Mouse (Mus musculus): ENCODE results near the gene Ankrd66.

Gene Ankrd66

DNA sequence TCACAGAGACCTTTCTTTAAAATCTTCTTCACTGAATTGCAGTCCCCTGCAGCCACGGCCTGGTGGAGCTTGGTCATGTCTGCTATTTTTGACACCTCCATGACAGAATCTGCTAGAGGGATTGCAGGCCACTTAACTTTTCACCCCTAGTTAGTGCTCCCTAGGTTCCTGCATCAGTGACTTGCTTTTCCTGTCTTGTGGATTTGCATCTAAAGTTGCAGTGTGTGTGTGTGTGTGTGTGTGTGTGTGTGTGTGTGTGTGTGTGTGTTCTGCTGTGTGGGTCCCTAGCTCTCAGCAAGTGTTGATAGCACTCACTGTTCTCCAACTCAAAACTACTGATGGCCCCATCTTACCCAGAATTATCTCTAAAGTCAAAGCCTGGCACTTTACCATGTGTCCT lies at the start of gene Ankrd66:
TSS of gene Ankrd66 (minus strand) at position 101 of the 400 bp plus-strand sequence.
- DNase-seq (ENCODE audit: low read depth) = no peak

DNA sequence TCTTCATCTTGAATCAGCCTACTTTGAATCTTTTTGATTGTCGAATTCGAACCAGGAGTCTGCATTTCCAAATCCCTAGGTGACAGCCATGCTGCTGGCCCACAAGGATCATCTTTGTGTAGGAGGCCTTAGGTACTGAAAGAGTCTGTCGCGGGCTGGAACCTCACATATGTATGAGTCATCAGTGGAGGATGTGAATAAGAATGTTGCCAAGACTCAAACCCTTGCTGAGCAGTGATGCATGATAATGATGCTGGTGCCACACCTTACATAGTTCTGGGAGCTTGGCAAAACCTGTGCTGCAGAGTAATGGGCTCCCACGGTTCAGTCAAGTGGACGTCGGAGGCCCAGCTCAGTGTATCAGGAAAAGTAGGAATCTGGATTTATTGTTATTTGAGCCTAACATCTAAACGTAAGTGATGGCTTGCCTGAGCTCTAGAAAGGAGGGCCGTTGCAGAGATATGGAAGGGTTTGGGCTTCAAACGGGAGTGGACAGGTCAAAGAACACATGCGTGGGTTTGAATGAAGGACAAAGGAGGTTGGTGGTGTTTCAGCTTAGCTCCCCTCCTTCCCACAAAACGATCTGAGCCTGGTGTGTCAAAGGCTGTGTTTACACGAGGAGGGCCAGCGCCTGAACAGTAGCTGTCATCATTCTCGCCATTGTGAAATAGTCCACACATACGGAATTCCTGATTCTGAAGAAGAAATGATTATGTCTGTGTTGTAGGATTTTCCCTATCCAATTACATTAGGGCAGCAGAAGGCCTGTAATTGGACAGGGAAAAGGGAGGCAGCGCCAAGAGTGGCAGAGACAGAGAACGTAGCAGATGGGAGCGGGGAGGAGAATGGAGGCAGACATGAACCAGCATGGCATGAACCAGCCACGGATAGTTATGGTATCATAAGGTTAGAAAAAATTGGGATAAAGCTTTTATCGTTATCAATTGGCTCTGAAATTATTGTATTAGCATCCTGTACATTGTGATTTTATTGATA lies 49.2 kb upstream of the Ankrd66 start:
- DNase-seq (ENCODE audit: low read depth) = no peak

DNA sequence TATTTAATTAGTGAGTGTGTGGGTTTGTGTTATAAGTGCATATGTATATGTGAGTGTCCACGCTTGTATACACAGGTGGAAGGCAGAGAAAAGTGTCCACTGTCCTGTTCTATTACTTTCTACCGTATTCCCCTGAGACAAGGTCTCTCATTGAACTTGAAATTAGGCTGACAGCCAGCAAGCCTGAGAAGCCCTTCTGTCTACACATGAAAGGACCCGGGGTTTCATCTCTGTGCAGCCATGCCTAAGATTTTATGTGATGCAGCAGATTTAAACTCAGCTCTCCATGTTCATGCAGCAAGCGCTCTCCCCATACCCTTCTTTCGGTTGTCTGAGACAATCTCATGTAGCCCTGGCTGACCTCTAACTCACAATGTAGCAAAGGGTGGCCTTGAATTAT lies 47.1 kb upstream of the Ankrd66 start:
- no peak for DNase-seq (ENCODE audit: low read depth)

DNA sequence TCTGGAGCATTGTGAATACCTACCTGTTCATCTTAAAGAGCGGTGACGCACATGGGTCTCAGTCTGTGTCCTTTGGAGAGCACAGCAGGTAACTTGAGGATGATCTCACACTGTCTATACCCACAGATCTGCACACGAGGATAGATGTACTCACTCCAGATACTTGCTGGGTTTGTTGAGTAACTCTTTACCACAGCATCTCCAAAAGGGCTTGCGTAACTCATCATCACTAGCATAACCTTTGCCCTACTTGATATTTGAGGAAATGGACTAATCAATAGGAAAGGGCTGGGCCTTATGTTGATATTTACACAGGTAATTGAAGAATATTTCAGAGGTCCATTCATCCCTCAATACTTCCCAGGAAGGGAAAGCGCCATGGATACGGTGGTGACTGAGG lies 46.3 kb upstream of the Ankrd66 start:
- no peak for DNase-seq (ENCODE audit: low read depth)

DNA sequence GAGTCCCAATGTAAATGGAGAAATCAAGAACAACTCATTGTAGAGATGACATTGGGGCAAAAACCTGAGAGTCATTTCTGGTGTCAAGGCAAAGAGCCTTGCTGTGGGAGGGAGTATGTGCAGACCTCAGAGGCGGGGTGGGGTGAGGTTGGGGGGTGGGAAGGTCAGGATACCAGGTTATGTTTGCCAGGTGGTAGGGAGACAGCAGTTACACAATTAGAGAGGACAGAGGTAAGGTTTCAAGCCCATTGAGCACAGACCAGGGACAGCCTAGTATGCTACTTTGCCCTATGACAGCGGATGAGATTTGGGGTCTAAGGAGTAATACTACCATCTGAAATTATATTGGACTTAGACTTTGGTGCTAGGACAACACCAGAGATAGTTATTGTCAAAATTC lies 43.8 kb upstream of the Ankrd66 start:
- no peak for DNase-seq (ENCODE audit: low read depth)

DNA sequence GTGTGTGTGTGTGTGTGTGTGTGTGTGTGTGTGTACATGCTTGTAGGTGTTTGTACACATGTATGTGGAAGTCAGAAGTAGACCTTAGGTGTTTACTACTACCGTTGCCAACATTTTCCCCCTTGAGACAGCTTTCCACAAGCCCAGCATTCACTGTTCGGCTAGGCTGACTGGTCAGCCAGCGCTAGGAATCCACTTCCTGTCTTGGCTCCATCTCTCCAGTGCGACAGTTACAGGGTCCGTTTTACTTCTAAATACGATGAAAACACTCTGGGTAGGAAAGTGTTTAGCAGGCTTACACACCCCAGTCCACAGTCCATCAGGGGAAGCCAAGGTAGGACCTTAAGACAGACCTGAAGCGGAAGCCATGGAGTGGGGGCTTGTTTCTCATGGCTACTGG lies 41.3 kb upstream of the Ankrd66 start:
- no peak for DNase-seq (ENCODE audit: low read depth)

DNA sequence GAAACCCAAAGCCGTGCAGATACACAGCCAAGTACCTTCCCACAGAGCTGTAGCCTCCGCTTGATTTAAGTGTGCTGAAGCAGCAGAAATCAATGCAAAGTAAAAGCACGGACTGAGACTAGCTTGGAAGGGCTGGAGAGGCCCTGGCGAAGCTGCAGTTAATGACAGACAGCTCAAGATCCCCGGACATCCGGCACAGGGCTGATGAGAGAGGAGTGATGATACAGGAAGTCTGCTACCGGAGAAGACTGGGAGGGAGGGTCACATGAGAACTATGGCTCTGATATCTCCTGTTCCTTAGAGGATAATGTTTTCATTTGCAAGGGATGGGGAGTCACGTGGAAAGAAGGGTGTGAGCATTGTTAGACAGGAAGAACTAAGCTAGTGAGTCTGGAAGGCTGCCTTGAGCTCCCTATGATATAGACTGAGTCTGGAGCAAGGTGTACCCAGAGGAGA lies 37.6 kb upstream of the Ankrd66 start:
- no peak for DNase-seq (ENCODE audit: low read depth)

DNA sequence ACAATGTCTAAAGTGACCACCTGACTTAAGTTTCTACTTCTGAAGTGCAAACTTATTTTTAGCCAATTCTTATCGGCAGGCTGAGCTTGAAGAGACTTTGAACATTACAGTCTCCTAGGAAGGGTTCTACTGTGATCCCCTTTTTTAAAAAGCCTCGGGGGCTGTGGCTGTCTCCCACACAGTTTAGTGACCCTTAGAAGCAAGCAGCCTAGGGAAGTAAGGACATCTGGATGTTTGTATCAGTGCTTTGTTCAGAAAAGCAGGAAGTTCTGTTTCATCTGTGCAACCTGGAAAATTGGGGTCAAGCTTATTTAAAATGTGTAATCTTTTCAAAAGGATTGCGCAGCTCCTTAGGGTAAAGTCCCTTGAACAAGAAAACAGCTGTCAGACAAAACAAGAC lies 37.0 kb upstream of the Ankrd66 start:
- no peak for DNase-seq (ENCODE audit: low read depth)

DNA sequence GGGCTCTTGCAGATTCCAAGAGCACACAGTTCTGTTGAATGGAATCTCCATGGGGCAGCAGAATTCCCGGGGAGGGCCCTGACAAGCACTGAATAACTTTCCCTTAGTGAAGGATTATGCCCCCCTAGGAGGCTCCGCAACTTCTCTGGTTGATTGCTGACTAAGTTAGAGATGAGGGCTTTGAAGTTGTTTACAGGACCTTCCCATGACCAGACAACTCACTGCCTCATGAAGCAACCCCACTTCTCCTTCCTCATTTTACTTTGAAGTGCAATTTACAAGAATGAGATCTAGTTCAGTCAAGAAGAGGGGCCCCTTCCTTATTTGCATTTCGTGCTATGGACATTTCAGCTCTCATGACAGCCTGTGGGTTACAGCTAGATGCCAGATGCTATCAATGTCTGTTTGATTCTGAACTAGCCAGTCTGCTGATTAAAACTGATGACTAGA lies 30.2 kb upstream of the Ankrd66 start:
- DNase-seq (ENCODE audit: low read depth) = no peak

DNA sequence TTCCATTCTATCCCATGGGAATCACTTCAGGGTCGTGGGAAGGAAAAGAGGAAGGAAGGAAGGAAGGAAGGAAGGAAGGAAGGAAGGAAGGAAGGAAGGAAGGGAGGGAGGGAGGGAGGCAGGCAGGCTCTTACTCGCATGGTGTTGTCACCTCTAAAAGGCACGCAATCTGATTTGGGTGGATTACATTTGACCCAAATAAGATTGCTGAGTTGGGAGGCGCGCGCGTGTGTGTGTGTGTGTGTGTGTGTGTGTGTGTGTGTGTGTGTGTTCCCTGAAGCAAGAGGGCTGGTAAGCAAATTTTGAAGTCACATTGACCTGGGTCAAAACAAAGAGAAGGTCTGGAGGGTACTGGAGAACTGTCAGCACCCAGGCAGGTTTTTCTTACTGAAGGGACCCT lies 25.8 kb upstream of the Ankrd66 start:
- no peak for DNase-seq (ENCODE audit: low read depth)

DNA sequence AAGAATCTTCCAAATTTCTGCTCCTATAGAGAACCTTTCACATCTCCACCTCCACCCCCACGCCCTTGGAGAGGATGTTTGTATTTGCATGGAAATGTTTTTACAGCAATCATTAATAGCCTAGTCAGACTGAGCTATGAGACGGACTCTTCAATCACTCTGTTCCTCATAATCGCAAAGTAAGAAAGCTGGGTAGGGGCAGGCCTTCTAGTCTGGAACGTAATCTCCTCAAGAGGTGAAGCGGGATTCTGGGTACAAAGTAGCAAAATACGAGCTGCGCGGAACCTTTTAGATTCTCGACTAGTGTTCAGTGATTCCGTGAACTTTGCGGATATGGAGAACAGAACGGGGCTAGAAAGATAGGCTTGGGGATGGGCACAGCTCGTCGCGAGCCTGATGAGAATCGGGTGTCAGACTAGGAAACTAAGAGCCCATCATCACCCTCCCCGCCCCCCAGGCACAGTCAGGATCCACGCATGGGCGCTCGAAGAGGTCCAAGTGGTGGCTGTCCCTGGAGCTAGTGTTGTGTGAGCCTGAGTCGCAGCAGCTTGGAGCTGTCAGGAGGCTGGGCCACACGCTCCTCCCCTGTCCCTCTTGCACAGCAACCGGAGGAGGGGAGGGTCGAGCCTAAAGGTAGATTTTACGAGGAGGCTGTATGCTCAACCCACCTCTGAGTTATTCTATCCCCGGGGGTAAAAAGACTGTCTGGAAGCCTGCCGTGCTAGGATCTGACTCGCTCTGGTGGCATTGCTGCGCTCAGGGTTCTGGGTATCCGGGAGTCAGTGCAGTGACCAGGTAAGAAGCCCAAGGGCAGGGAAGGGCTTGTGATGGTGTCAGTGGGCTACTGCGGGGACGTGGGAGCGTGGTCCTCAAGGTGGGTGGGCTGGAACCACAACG lies 24.8 kb upstream of the Ankrd66 start, which contains the start of gene Pla2g7:
TSS of gene Pla2g7 (plus strand) at position 107 of the 897 bp plus-strand sequence.
- no peak for DNase-seq (ENCODE audit: low read depth)

DNA sequence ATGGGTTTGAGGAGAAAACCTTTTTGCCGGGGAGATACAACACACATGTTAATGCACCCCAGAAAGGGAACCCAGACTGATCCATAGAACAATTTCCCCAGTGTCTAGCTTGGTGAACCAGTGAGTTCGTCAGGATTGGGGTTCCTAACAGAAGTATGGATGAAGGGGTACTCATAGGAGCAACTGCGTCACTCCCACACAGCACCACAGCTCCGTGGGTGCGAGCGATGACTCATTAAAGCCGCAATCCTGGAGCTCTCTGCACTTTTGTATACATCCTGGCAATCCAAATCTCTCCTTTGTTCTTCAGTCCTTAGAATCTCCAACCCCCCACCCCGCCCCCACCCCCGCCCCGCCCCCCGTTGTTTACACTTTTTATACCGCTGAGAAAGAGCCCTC lies 24.2 kb upstream of the Ankrd66 start:
- DNase-seq (ENCODE audit: low read depth) = no peak

DNA sequence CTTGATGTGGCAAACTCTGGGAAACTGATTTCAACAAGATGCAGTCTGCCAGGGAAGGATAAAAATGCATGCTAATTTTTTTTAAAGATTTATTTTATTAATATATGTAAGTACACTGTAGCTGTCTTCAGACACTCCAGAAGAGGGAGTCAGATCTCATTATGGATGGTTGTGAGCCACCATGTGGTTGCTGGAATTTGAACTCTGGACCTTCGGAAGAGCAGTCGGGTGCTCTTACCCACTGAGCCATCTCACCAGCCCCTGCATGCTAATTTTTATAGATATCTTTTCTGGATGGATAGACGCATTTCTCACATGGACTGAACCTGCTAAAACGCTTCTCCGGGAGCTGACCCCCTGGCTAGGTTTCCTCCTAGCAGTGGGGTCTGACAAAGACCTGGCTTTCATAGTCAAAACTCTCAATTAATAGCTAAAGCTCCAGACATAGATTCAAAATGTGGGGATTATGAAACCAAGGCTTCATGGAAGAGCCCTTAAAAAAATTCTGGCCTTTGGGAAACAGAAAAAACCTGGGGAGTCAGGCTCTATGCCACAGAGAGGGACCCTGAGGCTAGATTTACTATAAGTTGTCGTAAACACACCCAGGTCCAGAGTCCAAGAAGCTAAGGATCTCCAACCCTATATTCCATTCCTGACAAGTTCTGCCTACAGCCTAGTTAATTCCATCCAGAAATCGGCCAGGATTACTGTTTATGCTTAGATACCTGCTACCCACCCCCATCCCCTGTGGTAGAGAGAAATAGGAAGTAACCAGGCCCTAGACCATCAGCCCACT lies 20.0 kb upstream of the Ankrd66 start:
- DNase-seq (ENCODE audit: low read depth) = no peak

DNA sequence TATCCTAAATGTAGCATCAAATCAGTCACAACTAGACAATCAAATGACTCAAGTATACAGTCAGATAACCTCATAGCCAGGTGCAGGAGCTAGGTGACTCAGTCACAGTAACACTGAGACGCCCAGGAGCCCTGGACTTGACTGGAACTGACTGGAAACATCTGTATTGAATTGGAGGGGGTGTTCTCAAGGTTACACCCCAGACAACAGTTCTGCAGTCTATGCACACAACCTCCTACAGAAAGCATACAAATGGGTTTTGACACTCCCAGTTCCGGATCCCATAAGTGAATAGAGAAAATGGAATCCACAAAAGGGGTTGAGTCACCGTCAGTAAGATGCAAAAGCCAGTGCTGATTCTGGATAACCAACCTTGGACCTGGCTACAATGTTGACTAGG lies 15.2 kb upstream of the Ankrd66 start:
- DNase-seq (ENCODE audit: low read depth) = no peak

DNA sequence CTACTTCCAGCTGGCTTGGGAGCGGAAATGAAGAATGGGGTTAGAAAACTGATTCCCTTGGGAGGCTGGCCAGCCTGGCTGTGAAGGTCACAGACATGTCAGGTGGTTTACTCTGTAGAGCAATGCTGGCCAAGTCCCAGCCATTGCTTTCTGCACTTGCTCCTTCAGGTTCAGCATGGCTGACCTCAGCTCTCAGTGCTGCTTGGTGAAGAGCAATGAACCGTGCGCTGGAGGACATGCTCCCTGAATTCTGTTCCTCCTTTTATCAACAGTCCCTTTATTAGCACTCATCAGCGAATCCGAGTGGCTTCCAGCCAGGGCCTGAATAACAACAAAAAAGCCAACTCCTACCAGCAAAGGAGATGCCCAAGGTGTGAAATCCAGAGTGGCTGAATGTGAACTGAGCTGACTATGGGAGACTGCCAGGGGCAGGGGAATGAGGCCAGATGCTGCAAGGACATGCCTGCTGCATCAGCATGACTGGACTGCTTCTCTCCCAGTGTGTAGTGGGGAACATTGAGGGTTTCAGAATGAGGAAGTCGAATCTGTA lies 14.2 kb upstream of the Ankrd66 start:
- DNase-seq (ENCODE audit: low read depth) = no peak

DNA sequence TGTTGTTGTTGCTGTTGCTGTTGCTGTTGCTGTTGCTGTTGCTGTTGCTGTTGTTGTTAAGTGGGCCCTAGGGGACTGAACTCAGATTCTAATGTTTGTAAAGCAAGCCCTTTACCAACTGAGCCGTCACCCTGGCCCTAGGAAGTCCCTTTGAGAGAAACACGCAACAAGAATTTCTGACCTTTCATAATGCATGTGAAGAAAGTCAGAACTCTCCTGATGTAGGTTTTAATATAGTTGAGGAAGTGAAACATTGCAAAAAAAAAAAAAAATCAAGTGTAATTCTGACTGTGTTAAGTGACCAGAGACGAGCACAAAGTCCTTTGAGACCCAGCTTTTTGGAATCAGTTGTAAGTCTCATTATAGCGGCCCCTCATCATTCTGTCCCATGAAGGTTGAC lies 13.7 kb upstream of the Ankrd66 start:
- no peak for DNase-seq (ENCODE audit: low read depth)

DNA sequence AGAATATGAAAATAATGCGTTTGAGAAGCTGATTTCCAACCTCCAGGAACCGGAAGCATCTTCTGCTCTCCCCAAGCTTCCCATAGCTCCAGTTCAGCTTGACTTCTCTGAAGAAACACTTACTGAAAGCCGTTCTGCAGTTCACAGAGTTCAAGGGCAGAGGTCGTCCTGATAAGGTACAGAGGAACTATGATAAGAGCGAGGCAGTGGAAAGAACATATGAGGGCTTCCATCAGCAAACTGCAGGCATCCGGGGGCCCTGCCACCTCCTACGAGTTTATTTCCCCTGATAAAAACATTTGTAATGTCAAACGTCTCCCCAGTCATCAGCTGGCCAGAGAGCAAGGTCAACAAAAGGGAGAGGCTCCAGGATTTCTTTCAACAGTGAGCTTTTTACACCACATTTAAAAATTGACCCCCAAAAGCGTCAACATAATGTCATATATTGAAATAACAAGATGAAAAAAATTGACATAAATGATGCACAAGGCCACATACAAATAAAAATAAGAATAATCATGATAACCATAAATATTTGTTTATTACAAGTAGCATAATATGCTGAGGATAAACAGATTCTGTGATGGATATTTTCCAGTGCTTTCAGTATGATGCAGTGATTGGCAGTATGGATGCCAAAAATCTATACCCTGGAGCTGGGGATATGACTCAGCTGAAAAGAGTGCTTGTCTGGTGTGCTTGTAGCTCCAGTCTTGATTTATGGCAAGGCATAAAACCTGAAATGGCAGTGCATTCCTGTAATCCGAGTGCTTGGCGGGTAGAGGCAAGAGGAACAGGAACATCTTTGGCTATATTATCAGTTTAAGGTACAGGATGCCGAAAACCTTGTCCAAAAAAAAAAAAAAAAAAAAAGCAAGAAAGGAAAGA lies 11.3 kb upstream of the Ankrd66 start:
- no peak for DNase-seq (ENCODE audit: low read depth)

DNA sequence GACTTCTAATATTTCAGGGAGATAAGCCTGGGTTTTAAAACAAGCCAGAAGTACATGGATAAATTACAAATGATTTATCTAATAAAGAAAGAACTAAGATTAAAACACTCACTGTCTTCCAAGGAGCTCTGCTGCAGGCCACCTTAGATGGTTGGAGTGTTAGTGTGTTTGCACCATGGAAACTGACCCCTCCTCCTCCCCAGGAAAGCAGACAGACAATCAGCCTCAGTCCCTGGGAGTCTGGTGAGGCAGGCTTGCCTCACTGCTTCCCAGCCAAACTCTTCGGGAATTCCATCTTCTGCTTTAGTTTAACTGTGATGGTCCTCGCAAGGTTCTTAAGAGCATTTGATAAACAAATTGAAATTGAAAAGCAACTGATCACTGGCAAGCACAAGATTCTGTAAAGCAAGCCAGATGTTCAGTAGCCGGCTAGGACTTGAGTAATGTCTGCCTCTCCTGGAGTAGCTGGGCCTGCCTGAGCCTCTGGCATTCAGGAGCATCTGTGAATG lies 7.7 kb upstream of the Ankrd66 start:
- no peak for DNase-seq (ENCODE audit: low read depth)

DNA sequence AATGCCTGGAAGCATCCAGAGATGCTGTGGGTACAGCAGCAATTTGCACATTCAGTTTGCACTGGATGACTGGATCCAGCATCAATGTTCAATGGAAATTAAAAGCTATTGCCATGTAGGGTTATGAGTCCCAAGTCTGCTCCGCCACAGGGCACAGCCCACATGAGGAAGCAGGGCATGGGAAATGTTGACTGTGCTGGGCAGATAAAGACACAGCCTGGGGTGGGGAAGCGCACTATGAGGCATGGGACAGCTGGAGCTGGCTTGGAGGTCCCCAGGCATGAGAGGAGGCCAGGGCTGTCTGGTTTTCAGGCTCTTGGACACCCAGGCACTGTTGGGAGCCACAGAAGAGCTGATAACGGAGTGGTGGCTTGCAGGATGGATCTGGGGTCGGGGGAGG lies 601 bp upstream of the Ankrd66 start:
- no peak for DNase-seq (ENCODE audit: low read depth)

DNA sequence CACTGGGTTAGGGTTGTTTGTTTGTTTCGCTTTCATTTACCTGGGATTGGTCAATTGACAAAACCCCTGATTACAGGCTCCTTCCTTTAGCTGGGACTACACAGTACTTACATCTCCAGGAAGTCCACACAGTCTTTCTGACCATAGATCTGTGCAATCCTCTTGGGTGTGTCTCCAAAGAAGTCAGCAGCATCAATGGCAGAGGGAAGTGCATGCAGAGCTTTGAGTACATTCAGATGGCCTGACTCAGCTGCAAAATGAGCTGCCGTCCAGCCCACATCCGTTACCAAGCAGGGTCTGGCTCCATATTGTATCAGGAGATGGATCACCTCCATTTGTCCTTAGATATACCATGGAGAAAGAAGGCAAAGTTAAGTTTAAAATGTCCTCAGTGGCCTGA lies 4.7 kb downstream of the Ankrd66 start:
- no peak for DNase-seq (ENCODE audit: low read depth)

Measured in naive thymus-derived CD4-positive, alpha-beta T cell, adult 2 months (primary cell).